Comparison of ENCODE assay signal across 10 mouse cellular contexts in the genomic region with DNA sequence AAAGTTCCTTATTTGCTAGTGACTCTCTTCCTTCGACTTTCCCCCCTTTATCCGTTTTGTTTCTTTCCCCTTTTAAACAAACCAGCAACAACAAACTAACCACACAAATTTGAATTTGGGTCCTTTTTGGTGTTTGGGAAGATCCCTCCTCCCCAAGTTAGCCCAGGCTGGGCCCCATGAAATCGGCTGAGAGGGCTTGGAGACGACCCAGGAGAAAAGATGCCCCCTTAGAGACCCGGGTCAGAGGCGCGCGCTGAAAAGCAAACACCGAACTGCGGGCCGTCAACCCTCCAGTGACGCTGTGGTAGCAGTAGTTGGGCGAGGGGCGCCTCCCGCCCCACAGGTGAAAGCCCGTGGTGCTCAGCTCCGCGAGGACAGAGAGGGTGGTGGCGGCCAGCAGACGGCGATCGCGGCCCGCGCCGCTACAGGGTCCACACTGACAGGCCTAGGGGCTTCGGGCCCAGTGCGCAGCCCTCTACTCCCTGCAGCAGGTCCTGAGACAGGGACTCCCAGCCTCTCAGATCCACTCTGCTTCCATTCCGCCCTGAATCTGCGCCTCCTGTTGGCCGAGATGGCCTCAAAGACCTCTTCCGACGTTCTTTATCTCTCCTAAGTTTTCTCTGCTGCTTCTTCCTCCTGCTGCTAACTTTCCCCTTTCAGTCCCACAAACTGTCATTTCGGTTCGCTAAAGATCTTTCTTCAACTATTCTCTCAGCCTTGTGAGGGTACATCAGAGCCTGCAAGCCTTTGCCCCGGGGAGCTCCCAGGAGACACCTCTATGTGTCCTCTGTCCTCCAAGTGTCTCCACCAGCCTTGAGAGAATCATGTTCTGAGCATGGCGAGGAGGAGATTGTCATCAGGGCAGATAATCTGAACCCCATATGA. TPM values are rescaled to one million over a fixed set of nuclear protein-coding genes. Genes with fewer than 3 reads are reported as not detected.
DNase-seq lines count a peak whose midpoint lies in the region; ATAC-seq and TF ChIP-seq lines count a peak whose summit lies in the region.
"Had no signal": no experiment of that assay in that cellular context is flagged by ENCODE, and none has a peak within 500 bp of the region (broad histone marks: within the 10 kb centered on the region; RNA-seq: fewer than 3 reads in every experiment).

No protein-coding gene starts in this region.

- WGBS in heart, postnatal 0 days, result 2% methylated on average over 37 of the region's 37 CpGs
- WGBS in forebrain, embryonic 10.5 days, result 2% methylated on average over 37 of the region's 37 CpGs
- WGBS in limb, embryonic 11.5 days, result 1% methylated on average over 37 of the region's 37 CpGs

- no peak for TF ChIP-seq EP300 in heart, postnatal 0 days (IDR thresholded peaks at IDR 0.05; ENCODE audit: low read depth)
- TF ChIP-seq EP300 in ES-Bruce4 (IDR thresholded peaks at IDR 0.05; ENCODE audit: insufficient read depth, low read depth, low read length), result no peak

- H3K4me2 ChIP-seq in heart, postnatal 0 days (ENCODE audit: low read depth, low read length), result no peak overlapping the region
- no peak overlapping the region for H3K4me2 ChIP-seq in limb, embryonic 11.5 days (ENCODE audit: low read depth, severe bottlenecking)
- H3K4me2 ChIP-seq: heart, embryonic 13.5 days had no signal

- H3K4me3 ChIP-seq in heart, postnatal 0 days (ENCODE audit: low read depth, low read length), result no peak overlapping the region
- H3K4me3 ChIP-seq in ES-Bruce4 (ENCODE audit: low read depth, low read length), result no peak overlapping the region
- peak overlapping the region; percentile 35 for H3K4me3 ChIP-seq in forebrain, embryonic 10.5 days
- H3K4me3 ChIP-seq in limb, embryonic 11.5 days (ENCODE audit: low read depth, low read length), result no peak overlapping the region
- H3K4me3 ChIP-seq: heart, embryonic 13.5 days had no signal

- peaks cover 100% of the 10 kb centered on the region for H3K27me3 ChIP-seq in heart, postnatal 0 days (ENCODE audit: control insufficient read depth, insufficient read depth, low read length)
- H3K27me3 ChIP-seq in ES-Bruce4 (ENCODE audit: control insufficient read depth, insufficient read depth, low read length, poor library complexity, severe bottlenecking), result peaks cover 67% of the 10 kb centered on the region
- peaks cover 100% of the 10 kb centered on the region for H3K27me3 ChIP-seq in forebrain, embryonic 10.5 days (ENCODE audit: poor library complexity, severe bottlenecking)
- H3K27me3 ChIP-seq in limb, embryonic 11.5 days (ENCODE audit: control insufficient read depth, insufficient read depth, low read length), result peaks cover 94% of the 10 kb centered on the region

- no peaks in the 10 kb centered on the region for H3K9me3 ChIP-seq in heart, postnatal 0 days (replicated peaks; ENCODE audit: control insufficient read depth, low read length)
- no peaks in the 10 kb centered on the region for H3K9me3 ChIP-seq in ES-Bruce4 (replicated peaks; ENCODE audit: control insufficient read depth, insufficient read depth, low read length, poor library complexity, severe bottlenecking)
- no peaks in the 10 kb centered on the region for H3K9me3 ChIP-seq in forebrain, embryonic 10.5 days
- no peaks in the 10 kb centered on the region for H3K9me3 ChIP-seq in limb, embryonic 11.5 days (ENCODE audit: control insufficient read depth, low read length)
- H3K9me3 ChIP-seq: heart, embryonic 13.5 days had no signal

- no peaks in the 10 kb centered on the region for H3K36me3 ChIP-seq in heart, postnatal 0 days (replicated peaks; ENCODE audit: control insufficient read depth, insufficient read depth, low read length)
- H3K36me3 ChIP-seq in ES-Bruce4 (ENCODE audit: control insufficient read depth, insufficient read depth, low read length, poor library complexity, severe bottlenecking), result no peaks in the 10 kb centered on the region
- H3K36me3 ChIP-seq in forebrain, embryonic 10.5 days (replicated peaks), result peaks cover 2% of the 10 kb centered on the region
- H3K36me3 ChIP-seq in limb, embryonic 11.5 days (ENCODE audit: control insufficient read depth, insufficient read depth, low read length), result no peaks in the 10 kb centered on the region
- H3K36me3 ChIP-seq: heart, embryonic 13.5 days had no signal

- DNase-seq in heart, postnatal 0 days (ENCODE audit: low spot score), result no peak
- DNase-seq in heart, adult 9 months (ENCODE audit: low spot score in 2 of 2), result no peak
- peak; percentile 84 for DNase-seq in forebrain, embryonic 10.5 days (ENCODE audit: extremely low spot score, low spot score)
- peak; percentile 78 for DNase-seq in limb, embryonic 11.5 days (ENCODE audit: low spot score)
- DNase-seq in B cell, adult 2 months, result no peak
- DNase-seq in left cerebral cortex, adult 18-20 months (ENCODE audit: low spot score in 2 of 2), result no peak
- no peak for DNase-seq in right cerebral cortex, adult 2 months (ENCODE audit: low spot score in 2 of 2)

- H3K27ac ChIP-seq in heart, postnatal 0 days (ENCODE audit: low read depth), result no peak overlapping the region
- no peak overlapping the region for H3K27ac ChIP-seq in ES-Bruce4 (ENCODE audit: insufficient read depth, low read length)
- H3K27ac ChIP-seq in forebrain, embryonic 10.5 days, result peak overlapping the region; percentile 60
- no peak overlapping the region for H3K27ac ChIP-seq in limb, embryonic 11.5 days (replicated peaks; ENCODE audit: low read depth, low read length)
- H3K27ac ChIP-seq: heart, embryonic 13.5 days had no signal

- no peak for TF ChIP-seq POLR2A in ES-Bruce4 (IDR thresholded peaks at IDR 0.05; ENCODE audit: insufficient read depth, low read length)

- peak; percentile 17 for TF ChIP-seq CTCF in heart, postnatal 0 days (IDR thresholded peaks at IDR 0.05; ENCODE audit: low read depth)
- peak; percentile 70 for TF ChIP-seq CTCF in ES-Bruce4 (IDR thresholded peaks at IDR 0.05; ENCODE audit: low read depth, low read length)

- ATAC-seq in heart, postnatal 0 days (ENCODE audit: insufficient read depth, low read depth), result 0 out of 2 replicates have a peak, but pooled peaks have one; percentile 33
- 0 out of 2 replicates have a peak, but pooled peaks have one; percentile 55 for ATAC-seq in limb, embryonic 11.5 days (ENCODE audit: insufficient number of reproducible peaks, low FRiP score, low TSS enrichment, low read depth)

- H3K4me1 ChIP-seq in heart, postnatal 0 days (ENCODE audit: control insufficient read depth, insufficient read depth), result 0 out of 2 replicates have a peak, but pooled peaks cover 3% of the 10 kb centered on the region
- no peaks in the 10 kb centered on the region for H3K4me1 ChIP-seq in ES-Bruce4 (ENCODE audit: control insufficient read depth, insufficient read depth, low read length)
- H3K4me1 ChIP-seq in forebrain, embryonic 10.5 days, result peaks cover 91% of the 10 kb centered on the region
- H3K4me1 ChIP-seq in limb, embryonic 11.5 days (ENCODE audit: control insufficient read depth, insufficient read depth, low read length), result peaks cover 4% of the 10 kb centered on the region

- H3K9ac ChIP-seq in heart, postnatal 0 days (replicated peaks; ENCODE audit: low read depth, low read length), result no peak overlapping the region
- H3K9ac ChIP-seq in ES-Bruce4 (ENCODE audit: low read depth, poor library complexity, severe bottlenecking), result peak overlapping the region; percentile 31; the same call in 1 of the 2 replicates
- no peak overlapping the region for H3K9ac ChIP-seq in limb, embryonic 11.5 days (ENCODE audit: low read length)
- H3K9ac ChIP-seq: heart, embryonic 13.5 days had no signal

RNA-seq across cellular contexts. Expression of a gene that starts 3.5 kb away (rescaled TPM):
- total RNA-seq in heart, postnatal 0 days (2014; rRNA removed; ENCODE audit: low replicate concordance), result not detected in 2 replicates
- polyA plus RNA-seq in heart, postnatal 0 days (2015; fragmentation: Nextera tagmentation; extraction: Ambion mirVana), result not detected in 2 replicates
- polyA plus RNA-seq in ES-Bruce4 (2011; ENCODE audit: insufficient read depth, insufficient read length, low read depth, missing spikeins), result 0.37 and 0.50 TPM in 2 replicates
- 4.2 and 4.3 TPM in 2 replicates for polyA plus RNA-seq in forebrain, embryonic 10.5 days (2016; fragmentation: Nextera tagmentation; extraction: Ambion mirVana)
- not detected in 2 replicates for polyA plus RNA-seq in limb, embryonic 11.5 days (2014; fragmentation: Nextera tagmentation; extraction: Ambion mirVana)
- 10 to 100 TPM in 1 of 2 experiments, 1 to 10 TPM in 1; 9.4 to 10.6 TPM for total RNA-seq in left cerebral cortex, adult 18-20 months (2021)
- total RNA-seq: liver, adult 2 months had no signal
- polyA plus RNA-seq: heart, embryonic 13.5 days; liver, adult 2 months had no signal

Comparison
In these comparisons a context has a peak if more than half of its experiments do, and no peak if none do; other contexts are left out.
1. DNase-seq: peak in forebrain, embryonic 10.5 days (single experiment) and limb, embryonic 11.5 days (single experiment); none in heart, postnatal 0 days (single experiment), heart, adult 9 months (0 of 2), B cell, adult 2 months (0 of 2), left cerebral cortex, adult 18-20 months (0 of 2) and right cerebral cortex, adult 2 months (0 of 2).